Mouse (Mus musculus) myocyte (in vitro differentiated cells): ENCODE measurements at regions not wholly inside any gene's neighbourhood (a gene's known extent, or its start where the extent isn't known, plus 50 kb on each side); places are given as distances from the start of the nearest gene placed in this dataset.

ENCODE experiments used
- E2F4 ChIP-seq: IDR thresholded peaks from one replicate; pipeline ENCODE4 v1.6.1; 2011; ENCODE audit warnings: mild to moderate bottlenecking, control low read depth, moderate library complexity; ENCODE audit not compliant: insufficient read depth
- MAX ChIP-seq: IDR thresholded peaks from one replicate; pipeline ENCODE4 v1.6.1; 2011; ENCODE audit warnings: low read depth, mild to moderate bottlenecking, control low read depth
- MYOD1 ChIP-seq, 3 experiments: IDR thresholded peaks; one replicate each; pipeline ENCODE4 v1.6.1; 2011; ENCODE audit warnings: control low read depth in 2 of 3, low read depth in 2 of 3, mild to moderate bottlenecking in 2 of 3, moderate library complexity in 1 of 3; ENCODE audit not compliant: insufficient read length in 2 of 3, control insufficient read depth in 1 of 3
- MYOG ChIP-seq, 3 experiments: IDR thresholded peaks; one replicate each; pipeline ENCODE4 v1.6.1; 2011; ENCODE audit warnings: control low read depth in 2 of 3, low read depth in 2 of 3, mild to moderate bottlenecking in 2 of 3; ENCODE audit not compliant: insufficient read length in 2 of 3, control insufficient read depth in 1 of 3, insufficient read depth in 1 of 3
- POLR2A ChIP-seq: IDR thresholded peaks from one replicate; pipeline ENCODE4 v1.6.1; 2011; ENCODE audit warnings: low read depth, mild to moderate bottlenecking, control low read depth, moderate library complexity; ENCODE audit not compliant: insufficient read length
- POLR2AphosphoS2 ChIP-seq: IDR thresholded peaks from one replicate; pipeline ENCODE4 v1.6.1; 2011; ENCODE audit warnings: low read depth, control low read depth; ENCODE audit not compliant: insufficient read length
- REST ChIP-seq: IDR thresholded peaks from one replicate; pipeline ENCODE4 v1.6.1; 2011; ENCODE audit warnings: mild to moderate bottlenecking, control low read depth, moderate library complexity; ENCODE audit not compliant: insufficient read depth, insufficient read length
- SRF ChIP-seq: IDR thresholded peaks from one replicate; pipeline ENCODE4 v1.6.1; 2011; ENCODE audit warnings: low read depth; ENCODE audit not compliant: control insufficient read depth, insufficient read length
- TCF12 ChIP-seq: IDR thresholded peaks from one replicate; pipeline ENCODE4 v1.6.1; 2011; ENCODE audit warnings: mild to moderate bottlenecking, control low read depth; ENCODE audit not compliant: poor library complexity, insufficient read depth, severe bottlenecking
- USF1 ChIP-seq: IDR thresholded peaks from one replicate; pipeline ENCODE4 v1.6.1; 2011; ENCODE audit warnings: low read depth, mild to moderate bottlenecking, control low read depth, moderate library complexity

DNA sequence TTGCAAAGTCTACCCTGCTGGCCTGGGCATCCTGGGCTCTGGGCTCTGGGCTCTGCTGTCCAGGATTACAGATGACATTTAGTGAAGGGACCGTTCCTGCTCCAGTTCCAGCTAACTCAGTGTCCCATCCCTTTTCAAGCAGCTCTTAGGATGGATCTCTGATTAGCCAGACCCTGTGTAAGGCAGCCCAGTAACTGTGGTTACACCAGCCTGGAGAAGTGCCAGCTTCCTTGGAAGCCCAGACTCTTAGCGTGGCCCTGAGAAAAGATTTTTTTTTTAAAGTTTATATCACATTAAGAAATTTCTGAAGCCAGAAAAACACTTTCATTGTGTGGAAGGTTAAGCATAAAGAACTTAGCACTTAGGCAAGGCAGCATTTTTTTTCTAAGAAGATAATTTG lies 185.8 kb upstream of the Agap1 start:
- no peak for TF ChIP-seq E2F4
- no peak for TF ChIP-seq MAX
- TF ChIP-seq POLR2A = no peak
- TF ChIP-seq POLR2AphosphoS2 = no peak
- TF ChIP-seq MYOD1 (IDR thresholded peaks at IDR 0.05; ENCODE audit: control insufficient read depth in 1 of 3, insufficient read length in 2 of 3, low read depth in 2 of 3) = no peak
- no peak for TF ChIP-seq MYOG (IDR thresholded peaks at IDR 0.05; ENCODE audit: control insufficient read depth in 1 of 3, insufficient read depth in 1 of 3, insufficient read length in 2 of 3, low read depth in 2 of 3)
- no peak for TF ChIP-seq SRF
- no peak for TF ChIP-seq TCF12
- TF ChIP-seq USF1 = no peak
- TF ChIP-seq REST = no peak
